Mouse (Mus musculus) mature B cell (primary cell): Measurements from ENCODE around the gene Det1.

Experiments used
- in situ Hi-C: fragments of 300-500 bp; cut with MboI; formaldehyde crosslinking; loops from 2 replicates; pipeline ENCODE4 v1.14.3; 2019

The Det1 gene

GRCm38 (mm10) chr7:78782639-78783581 is 64.2 kb downstream of the Det1 start, which contains the start of the genes Mrps11 and Mrpl46:
Gene Mrps11 (plus strand): TSS chr7:78783119.
Gene Mrpl46 (minus strand): TSS chr7:78783531.
- in situ Hi-C loops = no loop called here

- in situ Hi-C loops = no loop called here
Measured at GRCm38 (mm10) chr7:78778741-78779140, 68.3 kb downstream of the Det1 start.
